Mouse (Mus musculus) liver, postnatal 0 days (tissue): ENCODE data around the gene Hrh2.

Source experiments
- CTCF ChIP-seq: sonication (generic); IDR thresholded peaks from 2 replicates; pipeline ENCODE4 v1.5.1; 2016; ENCODE audit warnings: antibody characterized with exemption, low read depth
- EP300 ChIP-seq: IDR thresholded peaks from 2 replicates; pipeline ENCODE4 v1.6.1; 2016; ENCODE audit warnings: antibody characterized with exemption, low read depth, mild to moderate bottlenecking

- TF ChIP-seq CTCF = no peak
- no peak for TF ChIP-seq EP300
These were observed 28.6 kb upstream of the Hrh2 start for GRCm38 (mm10) chr13:54163363-54163762.
